Mouse (Mus musculus): Measurements from ENCODE around the gene Appbp2. TPM values are rescaled to one million over a fixed set of nuclear protein-coding genes. Genes with fewer than 3 reads are reported as not detected.
"Not testable (repeated sequence)": the region's sequence is repeated elsewhere in the genome, so short reads cannot be mapped to it uniquely, and the experiment has no call there.

Appbp2 gene
- polyA plus RNA-seq, 1 experiment from 2014 or later: 54.1 TPM

GRCm38 (mm10) chr11:85164371-85164770 is 70.6 kb downstream of the Appbp2 start:
- H3K9ac ChIP-seq: no peak overlapping the region

GRCm38 (mm10) chr11:85163014-85163413 is 71.9 kb downstream of the Appbp2 start:
- H3K4me2 ChIP-seq; ATAC-seq (ENCODE audit: insufficient read depth); H3K4me3 ChIP-seq (ENCODE audit: low read depth, low read length); H3K36me3 ChIP-seq (ENCODE audit: insufficient read depth); H3K9ac ChIP-seq; H3K27ac ChIP-seq (ENCODE audit: low read depth); H3K27me3 ChIP-seq (ENCODE audit: insufficient read depth, low read length); DNase-seq; H3K4me1 ChIP-seq (ENCODE audit: insufficient read depth); H3K9me3 ChIP-seq (ENCODE audit: low read depth, low read length): not testable (repeated sequence)
- WGBS: 78% methylated on average over 1 of the region's 1 CpGs

More at GRCm38 (mm10) chr11:85164371-85164770, 70.6 kb downstream of the Appbp2 start:
- H3K4me1 ChIP-seq (ENCODE audit: insufficient read depth): no peaks in the 10 kb centered on the region
- H3K27ac ChIP-seq (ENCODE audit: low read depth): no peak overlapping the region
- H3K4me3 ChIP-seq (ENCODE audit: low read depth, low read length): no peak overlapping the region
- H3K4me2 ChIP-seq: no peak overlapping the region
- H3K27me3 ChIP-seq (ENCODE audit: insufficient read depth, low read length): no peaks in the 10 kb centered on the region
- DNase-seq (no peak), ATAC-seq (ENCODE audit: insufficient read depth) (no peak)
- no peak for TF ChIP-seq CTCF (IDR thresholded peaks at IDR 0.05; ENCODE audit: low read depth)
- no peaks in the 10 kb centered on the region for H3K9me3 ChIP-seq (ENCODE audit: low read depth, low read length)
- no peaks in the 10 kb centered on the region for H3K36me3 ChIP-seq (ENCODE audit: insufficient read depth)

GRCm38 (mm10) chr11:85157301-85157700 is 77.6 kb downstream of the Appbp2 start:
- DNase-seq: no peak
- H3K36me3 ChIP-seq (ENCODE audit: insufficient read depth): no peaks in the 10 kb centered on the region
- H3K4me1 ChIP-seq (ENCODE audit: insufficient read depth): no peaks in the 10 kb centered on the region
- ATAC-seq (ENCODE audit: insufficient read depth): no peak
- H3K27ac ChIP-seq (ENCODE audit: low read depth): no peak overlapping the region
- no peak overlapping the region for H3K4me3 ChIP-seq (ENCODE audit: low read depth, low read length)
- TF ChIP-seq CTCF (IDR thresholded peaks at IDR 0.05; ENCODE audit: low read depth): no peak
- no peaks in the 10 kb centered on the region for H3K27me3 ChIP-seq (ENCODE audit: insufficient read depth, low read length)
- no peak overlapping the region for H3K4me2 ChIP-seq
- H3K9me3 ChIP-seq (ENCODE audit: low read depth, low read length): no peaks in the 10 kb centered on the region
- WGBS: 49% methylated on average over 2 of the region's 2 CpGs
- no peak overlapping the region for H3K9ac ChIP-seq

GRCm38 (mm10) chr11:85152256-85152930 is 82.5 kb downstream of the Appbp2 start:
- Histone ChIP-seq H3K36me3 (ENCODE audit: insufficient read depth) (no peaks in the 10 kb centered on the region), H3K27ac (ENCODE audit: low read depth) (no peak overlapping the region), H3K4me3 (ENCODE audit: low read depth, low read length) (no peak overlapping the region), H3K4me1 (ENCODE audit: insufficient read depth) (no peaks in the 10 kb centered on the region), H3K4me2 (no peak overlapping the region), H3K9ac (no peak overlapping the region), H3K9me3 (ENCODE audit: low read depth, low read length) (no peaks in the 10 kb centered on the region), H3K27me3 (ENCODE audit: insufficient read depth, low read length) (no peaks in the 10 kb centered on the region)
- ATAC-seq (ENCODE audit: insufficient read depth) (no peak), DNase-seq (no peak)
- no peak for TF ChIP-seq CTCF (IDR thresholded peaks at IDR 0.05; ENCODE audit: low read depth)
- WGBS: 84% methylated on average over 2 of the region's 2 CpGs

- H3K27ac ChIP-seq (ENCODE audit: low read depth): peak within 1 kb of the TSS; percentile 83
- no peaks in the 10 kb centered on the region for H3K36me3 ChIP-seq (ENCODE audit: insufficient read depth)
- DNase-seq (peak; percentile 98), ATAC-seq (ENCODE audit: insufficient read depth) (peak; percentile 98)
- peak within 1 kb of the TSS; percentile 79 for H3K4me3 ChIP-seq (ENCODE audit: low read depth, low read length)
- no peak for TF ChIP-seq CTCF (IDR thresholded peaks at IDR 0.05; ENCODE audit: low read depth)
- H3K27me3 ChIP-seq (ENCODE audit: insufficient read depth, low read length): no peaks in the 10 kb centered on the region
- peak within 1 kb of the TSS; percentile 82 for H3K4me2 ChIP-seq
- under 1% methylated on average over 82 of the region's 94 CpGs for WGBS
- H3K9me3 ChIP-seq (ENCODE audit: low read depth, low read length): no peaks in the 10 kb centered on the region
- H3K4me1 ChIP-seq (ENCODE audit: insufficient read depth): peaks cover 5% of the 10 kb centered on the region; the same call in 1 of the 2 replicates
- peak within 1 kb of the TSS; percentile 78 for H3K9ac ChIP-seq
These were observed 95.1 kb downstream of the Appbp2 start, which contains the start of gene Usp32 for GRCm38 (mm10) chr11:85139581-85140540. Gene Usp32 (minus strand): TSS chr11:85140161.

- Histone ChIP-seq H3K4me3 (ENCODE audit: low read depth, low read length) (peak overlapping the region; percentile 79), H3K27me3 (ENCODE audit: insufficient read depth, low read length) (no peaks in the 10 kb centered on the region), H3K9me3 (ENCODE audit: low read depth, low read length) (no peaks in the 10 kb centered on the region), H3K27ac (ENCODE audit: low read depth) (peak overlapping the region; percentile 67; the same call in 1 of the 2 replicates), H3K4me2 (peak overlapping the region; percentile 82), H3K4me1 (ENCODE audit: insufficient read depth) (peaks cover 5% of the 10 kb centered on the region; the same call in 1 of the 2 replicates), H3K36me3 (ENCODE audit: insufficient read depth) (no peaks in the 10 kb centered on the region), H3K9ac (peak overlapping the region; percentile 78)
- 2% methylated on average over 17 of the region's 17 CpGs for WGBS
- peak; percentile 37 for DNase-seq
- ATAC-seq (ENCODE audit: insufficient read depth): no peak
- no peak for TF ChIP-seq CTCF (IDR thresholded peaks at IDR 0.05; ENCODE audit: low read depth)
These were observed 96.0 kb downstream of the Appbp2 start for GRCm38 (mm10) chr11:85138776-85139474.

Other genes with a start within 250 kb of the Appbp2 start
- gene Usp32, start 95.0 kb downstream of the Appbp2 start, polyA plus RNA-seq (2014; fragmentation: Nextera tagmentation; extraction: Ambion mirVana): 5.1 and 5.5 TPM in 2 replicates
- gene 1700125H20Rik, start 64.7 kb downstream of the Appbp2 start, polyA plus RNA-seq (2014; fragmentation: Nextera tagmentation; extraction: Ambion mirVana): 0.28 TPM in 1 of 2 replicates, not detected in the other
- gene Ppm1d, start 76.1 kb upstream of the Appbp2 start, polyA plus RNA-seq (2014; fragmentation: Nextera tagmentation; extraction: Ambion mirVana): 21.4 and 23.1 TPM in 2 replicates
- 31.1 and 35.0 TPM in 2 replicates for gene Bcas3, start 118.0 kb upstream of the Appbp2 start, polyA plus RNA-seq (2014; fragmentation: Nextera tagmentation; extraction: Ambion mirVana)

All from lung, embryonic 14.5 days (tissue).